28 mouse cellular contexts compared by ENCODE assay signal in the genomic region with DNA sequence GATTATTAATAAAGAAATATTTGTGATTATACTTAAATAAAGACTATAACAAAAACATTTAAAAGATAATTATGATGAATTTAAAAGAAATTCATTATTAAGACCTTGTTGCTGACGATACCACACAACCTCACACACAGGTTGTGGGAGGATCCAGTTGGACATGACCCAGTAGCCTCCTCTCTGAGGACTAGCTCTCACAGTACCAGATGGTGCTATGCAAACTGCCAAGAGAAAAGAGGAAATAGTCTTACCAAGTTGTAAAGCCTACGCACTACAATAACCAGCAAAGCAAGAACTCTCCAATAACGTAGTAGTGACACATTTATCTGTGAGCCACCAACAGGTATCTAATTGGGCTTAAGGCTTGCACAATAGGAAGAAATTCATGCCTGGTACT.
DNase-seq lines count a peak whose midpoint lies in the region; ATAC-seq lines count a peak whose summit lies in the region.
"Had no signal": no experiment of that assay in that cellular context is flagged by ENCODE, and none has a peak within 500 bp of the region (broad histone marks: within the 10 kb centered on the region; RNA-seq: fewer than 3 reads in every experiment).

No protein-coding gene starts in this region.

- no peak for ATAC-seq in forebrain, embryonic 13.5 days
- ATAC-seq: hindbrain, postnatal 0 days; intestine, embryonic 16.5 days; liver, postnatal 0 days; midbrain, embryonic 16.5 days had no signal

- 92% methylated on average over 3 of the region's 3 CpGs for WGBS in forebrain, embryonic 13.5 days

- H3K4me1 ChIP-seq in forebrain, embryonic 13.5 days: no peaks in the 10 kb centered on the region
- H3K4me1 ChIP-seq: embryonic facial prominence, embryonic 12.5 days; heart, embryonic 13.5 days; midbrain, embryonic 10.5 days; neural tube, embryonic 13.5 days had no signal

- H3K9ac ChIP-seq in forebrain, embryonic 13.5 days: no peak overlapping the region
- H3K9ac ChIP-seq: embryonic facial prominence, embryonic 12.5 days; heart, embryonic 13.5 days; liver, postnatal 0 days; neural tube, embryonic 13.5 days had no signal

- H3K4me3 ChIP-seq in forebrain, embryonic 13.5 days: no peak overlapping the region
- H3K4me3 ChIP-seq: embryonic facial prominence, embryonic 12.5 days; heart, embryonic 13.5 days; left cerebral cortex, adult 2 months; midbrain, embryonic 10.5 days; myocyte; neural tube, embryonic 13.5 days had no signal

- no peaks in the 10 kb centered on the region for H3K36me3 ChIP-seq in forebrain, embryonic 13.5 days (ENCODE audit: poor library complexity, severe bottlenecking)
- H3K36me3 ChIP-seq: embryonic facial prominence, embryonic 12.5 days; heart, embryonic 13.5 days; midbrain, embryonic 10.5 days; neural tube, embryonic 13.5 days had no signal

- DNase-seq in layer of hippocampus, adult 18-20 months (ENCODE audit: low spot score in 2 of 2): peak; percentile 26 to 49
- DNase-seq in layer of hippocampus, postnatal 36 days: no peak
- peak; percentile 11 for DNase-seq in right cerebral cortex, adult 2 months (ENCODE audit: low spot score in 2 of 2)
- DNase-seq in right cerebral cortex, postnatal 4 days: no peak
- DNase-seq in cerebellum, adult 9-10 months: peak; percentile 82
- DNase-seq in layer of hippocampus, adult 9-11 months: peak; percentile 33
- DNase-seq in retina, embryonic 14.5 days (ENCODE audit: low spot score): no peak
- DNase-seq: adrenal gland, adult 8-10 months; B cell, adult 2 months; gastrocnemius, postnatal 25 days; heart, adult 18-20 months; heart, postnatal 14 days; kidney, postnatal 25 days; liver, postnatal 0 days; lung, postnatal 10 days; spleen, adult 18-20 months; thymus, postnatal 14 days had no signal

- H3K27ac ChIP-seq in forebrain, embryonic 13.5 days: no peak overlapping the region
- H3K27ac ChIP-seq: embryonic facial prominence, embryonic 12.5 days; heart, embryonic 13.5 days; hindbrain, postnatal 0 days; left cerebral cortex, adult 2 months; midbrain, embryonic 10.5 days; neural tube, embryonic 13.5 days had no signal

- H3K27me3 ChIP-seq in forebrain, embryonic 13.5 days: no peaks in the 10 kb centered on the region
- H3K27me3 ChIP-seq: embryonic facial prominence, embryonic 12.5 days; heart, embryonic 13.5 days; neural tube, embryonic 13.5 days had no signal

- no peak overlapping the region for H3K4me2 ChIP-seq in forebrain, embryonic 13.5 days
- H3K4me2 ChIP-seq: embryonic facial prominence, embryonic 12.5 days; heart, embryonic 13.5 days; liver, embryonic 11.5 days; neural tube, embryonic 13.5 days had no signal

- H3K9me3 ChIP-seq in forebrain, embryonic 13.5 days (replicated peaks): no peaks in the 10 kb centered on the region
- H3K9me3 ChIP-seq: embryonic facial prominence, embryonic 12.5 days; heart, embryonic 13.5 days; midbrain, embryonic 10.5 days; neural tube, embryonic 13.5 days had no signal

Comparison
In these comparisons a context has a peak if more than half of its experiments do, and no peak if none do; other contexts are left out.
1. DNase-seq: peak in layer of hippocampus, adult 18-20 months (2 of 2), right cerebral cortex, adult 2 months (2 of 2), cerebellum, adult 9-10 months (single experiment) and layer of hippocampus, adult 9-11 months (single experiment); none in layer of hippocampus, postnatal 36 days (0 of 2), right cerebral cortex, postnatal 4 days (single experiment) and retina, embryonic 14.5 days (single experiment).